Mouse (Mus musculus) MEL (cell line): ENCODE measurements around the gene Prkar1b. TPM values are rescaled to one million over a fixed set of nuclear protein-coding genes. Genes with fewer than 3 reads are reported as not detected.

ENCODE experiments used
- DNase-seq: peaks from one replicate; pipeline ENCODE4 v3.0.0; 2011; ENCODE audit warnings: low read depth, low spot score
- H3K27ac ChIP-seq: 2 replicates; pipeline ENCODE4 v1.5.1; 2012; ENCODE audit warnings: low read depth, mild to moderate bottlenecking, control low read depth, low read length, moderate library complexity; ENCODE audit not compliant: control insufficient read depth
- H3K27me3 ChIP-seq, 2 experiments: fragments of 150-350 bp in 1 of 2; sonication (generic) in 1 of 2; 2 replicates each; pipeline ENCODE4 v1.6.1; 2012; ENCODE audit warnings: low read length in 2 of 2, mild to moderate bottlenecking in 2 of 2, improper control_type of control experiment in 1 of 2, moderate library complexity in 1 of 2; ENCODE audit not compliant: insufficient read depth in 2 of 2, control insufficient read depth in 1 of 2
- H3K36me3 ChIP-seq, 2 experiments: 2 replicates each; pipeline ENCODE4 v1.6.1; 2012 to 2014; ENCODE audit warnings: low read length in 2 of 2, improper control_type of control experiment in 1 of 2, inconsistent platforms in 1 of 2, mild to moderate bottlenecking in 1 of 2; ENCODE audit not compliant: insufficient read depth in 2 of 2, control insufficient read depth in 1 of 2
- H3K4me1 ChIP-seq, 2 experiments: fragments of 150-350 bp in 1 of 2; sonication (generic) in 1 of 2; 2 replicates each; pipeline ENCODE4 v1.6.1; 2012; ENCODE audit warnings: low read length in 2 of 2, improper control_type of control experiment in 1 of 2, mild to moderate bottlenecking in 1 of 2; ENCODE audit not compliant: insufficient read depth in 2 of 2, control insufficient read depth in 1 of 2
- H3K4me3 ChIP-seq, 2 experiments: fragments of 150-350 bp in 1 of 2; sonication (generic) in 1 of 2; 2 replicates each; pipeline ENCODE4 v1.5.1; 2012; ENCODE audit warnings: low read depth in 2 of 2, low read length in 2 of 2, mild to moderate bottlenecking in 2 of 2, moderate library complexity in 2 of 2, control low read depth in 1 of 2, improper control_type of control experiment in 1 of 2; ENCODE audit not compliant: control insufficient read depth in 1 of 2, insufficient read depth in 1 of 2
- H3K79me2 ChIP-seq: 2 replicates; pipeline ENCODE4 v1.6.1; 2012; ENCODE audit warnings: mild to moderate bottlenecking, low read length, moderate library complexity; ENCODE audit not compliant: control insufficient read depth, poor library complexity, insufficient read depth
- H3K9ac ChIP-seq: 2 replicates; pipeline ENCODE4 v1.6.1; 2012; ENCODE audit warnings: low read depth, mild to moderate bottlenecking, control low read depth, low read length, moderate library complexity; ENCODE audit not compliant: control insufficient read depth, poor library complexity, severe bottlenecking
- H3K9me3 ChIP-seq: fragments of 150-350 bp; sonication (generic); replicated peaks from 2 replicates; pipeline ENCODE4 v1.6.1; 2012; ENCODE audit warnings: mild to moderate bottlenecking, low read length, improper control_type of control experiment, moderate library complexity; ENCODE audit not compliant: insufficient read depth
- BHLHE40 ChIP-seq: IDR thresholded peaks from 2 replicates; pipeline ENCODE4 v1.6.1; 2012; ENCODE audit warnings: low read depth, mild to moderate bottlenecking, inconsistent platforms, low read length, improper control_type of control experiment, borderline replicate concordance
- CHD1 ChIP-seq: IDR thresholded peaks from 2 replicates; pipeline ENCODE4 v1.6.1; 2012; ENCODE audit warnings: low read depth, mild to moderate bottlenecking, inconsistent platforms, low read length, improper control_type of control experiment
- CTCF ChIP-seq, 3 experiments: IDR thresholded peaks in 2 of 3; conservative IDR thresholded peaks in 1 of 3; 2 replicates each; pipeline ENCODE4 v1.5.1; 2011 to 2012; ENCODE audit warnings: low read length in 3 of 3, low read depth in 2 of 3, mild to moderate bottlenecking in 2 of 3, improper control_type of control experiment in 1 of 3, inconsistent platforms in 1 of 3, mixed read lengths in 1 of 3, moderate library complexity in 1 of 3; ENCODE audit not compliant: control insufficient read depth in 1 of 3, insufficient read depth in 1 of 3, poor library complexity in 1 of 3, severe bottlenecking in 1 of 3
- E2F4 ChIP-seq: IDR thresholded peaks from 2 replicates; pipeline ENCODE4 v1.6.1; 2011; ENCODE audit warnings: low read depth, low read length, improper control_type of control experiment, borderline replicate concordance
- ELF1 ChIP-seq: IDR thresholded peaks from 2 replicates; pipeline ENCODE4 v1.6.1; 2014; ENCODE audit warnings: low read depth, mild to moderate bottlenecking, inconsistent platforms, low read length, improper control_type of control experiment, moderate library complexity
- EP300 ChIP-seq, 2 experiments: IDR thresholded peaks; 2 replicates each; pipeline ENCODE4 v1.6.1; 2011; ENCODE audit warnings: improper control_type of control experiment in 2 of 2, low read length in 2 of 2, low read depth in 1 of 2, mild to moderate bottlenecking in 1 of 2
- GABPA ChIP-seq: IDR thresholded peaks from 2 replicates; pipeline ENCODE4 v1.6.1; 2012; ENCODE audit warnings: low read depth, mild to moderate bottlenecking, inconsistent platforms, low read length, improper control_type of control experiment, moderate library complexity
- GATA1 ChIP-seq: IDR thresholded peaks from 2 replicates; pipeline ENCODE4 v1.6.1; 2011; ENCODE audit warnings: low read depth, low read length, improper control_type of control experiment
- HCFC1 ChIP-seq: IDR thresholded peaks from 2 replicates; pipeline ENCODE4 v1.6.1; 2012; ENCODE audit warnings: low read depth, mild to moderate bottlenecking, inconsistent platforms, low read length, improper control_type of control experiment, moderate library complexity
- JUND ChIP-seq: IDR thresholded peaks from 2 replicates; pipeline ENCODE4 v1.6.1; 2011; ENCODE audit warnings: low read depth, mild to moderate bottlenecking, improper control_type of control experiment, low read length
- MAFK ChIP-seq: IDR thresholded peaks from 2 replicates; pipeline ENCODE4 v1.6.1; 2011; ENCODE audit warnings: low read depth, mild to moderate bottlenecking, low read length, improper control_type of control experiment, borderline replicate concordance
- MYB ChIP-seq: IDR thresholded peaks from 2 replicates; pipeline ENCODE4 v1.6.1; 2011; ENCODE audit warnings: mild to moderate bottlenecking, low read depth, low read length, improper control_type of control experiment
- NRF1 ChIP-seq: IDR thresholded peaks from 2 replicates; pipeline ENCODE4 v1.6.1; 2014; ENCODE audit warnings: low read depth, mild to moderate bottlenecking, inconsistent platforms, low read length, improper control_type of control experiment, moderate library complexity; ENCODE audit not compliant: poor library complexity, insufficient read depth, severe bottlenecking
- POLR2A ChIP-seq, 2 experiments: IDR thresholded peaks; 2 replicates each; pipeline ENCODE4 v1.6.1; 2011 to 2012; ENCODE audit warnings: low read length in 2 of 2, mild to moderate bottlenecking in 2 of 2, control low read depth in 1 of 2, improper control_type of control experiment in 1 of 2, low read depth in 1 of 2, moderate library complexity in 1 of 2; ENCODE audit not compliant: control insufficient read depth in 1 of 2, insufficient read depth in 1 of 2, poor library complexity in 1 of 2
- POLR2AphosphoS2 ChIP-seq: IDR thresholded peaks from 2 replicates; pipeline ENCODE4 v1.6.1; 2011; ENCODE audit warnings: low read length, improper control_type of control experiment
- POLR2AphosphoS5 ChIP-seq: IDR thresholded peaks from 2 replicates; pipeline ENCODE4 v1.6.1; 2012; ENCODE audit warnings: low read depth, borderline replicate concordance, mild to moderate bottlenecking, inconsistent platforms, low read length, moderate library complexity, mixed read lengths
- RAD21 ChIP-seq: IDR thresholded peaks from 2 replicates; pipeline ENCODE4 v1.6.1; 2011; ENCODE audit warnings: mild to moderate bottlenecking, low read depth, low read length, improper control_type of control experiment
- RCOR1 ChIP-seq: IDR thresholded peaks from 2 replicates; pipeline ENCODE4 v1.6.1; 2012; ENCODE audit warnings: low read depth, mild to moderate bottlenecking, inconsistent platforms, low read length, improper control_type of control experiment
- TAL1 ChIP-seq: IDR thresholded peaks from 2 replicates; pipeline ENCODE4 v1.6.1; 2012; ENCODE audit warnings: mild to moderate bottlenecking, inconsistent platforms, low read length, moderate library complexity, mixed read lengths
- TBP ChIP-seq: IDR thresholded peaks from 2 replicates; pipeline ENCODE4 v1.8.0; 2011; ENCODE audit warnings: low read depth, low read length, improper control_type of control experiment
- USF1 ChIP-seq: IDR thresholded peaks from 2 replicates; pipeline ENCODE4 v1.6.1; 2014; ENCODE audit warnings: low read depth, mild to moderate bottlenecking, inconsistent platforms, low read length, improper control_type of control experiment, moderate library complexity
- ZC3H11A ChIP-seq: IDR thresholded peaks from 2 replicates; pipeline ENCODE4 v1.6.1; 2012; ENCODE audit warnings: low read depth, mild to moderate bottlenecking, inconsistent platforms, low read length, improper control_type of control experiment
- ZMIZ1 ChIP-seq: IDR thresholded peaks from 2 replicates; pipeline ENCODE4 v1.6.1; 2012; ENCODE audit warnings: low read depth, mild to moderate bottlenecking, inconsistent platforms, low read length, improper control_type of control experiment, moderate library complexity
- ZNF384 ChIP-seq: IDR thresholded peaks from 2 replicates; pipeline ENCODE4 v1.6.1; 2012; ENCODE audit warnings: low read depth, mild to moderate bottlenecking, inconsistent platforms, low read length, improper control_type of control experiment
- polyA plus RNA-seq, 2 experiments: library from polyadenylated mRNA; stranded (reverse) in 1 of 2; unstranded in 1 of 2; fragments of >175 nt in 1 of 2; fragments of >200 nt in 1 of 2; gene quantifications; 2 replicates each; pipeline versions ENCODE4 v1.2.1 to v1.2.4; 2012; ENCODE audit warnings: low replicate concordance in 2 of 2, low read depth in 1 of 2; ENCODE audit not compliant: insufficient read length in 2 of 2, insufficient read depth in 1 of 2, missing spikeins in 1 of 2
- total RNA-seq: library from RNA; depleted of rRNA; stranded (reverse); fragments of 300-350 nt; gene quantifications from 2 replicates; pipeline ENCODE4 v1.2.3, GENCODE M21; 2012

Gene Prkar1b
- total and polyA plus RNA-seq, 3 experiments: not detected

DNA sequence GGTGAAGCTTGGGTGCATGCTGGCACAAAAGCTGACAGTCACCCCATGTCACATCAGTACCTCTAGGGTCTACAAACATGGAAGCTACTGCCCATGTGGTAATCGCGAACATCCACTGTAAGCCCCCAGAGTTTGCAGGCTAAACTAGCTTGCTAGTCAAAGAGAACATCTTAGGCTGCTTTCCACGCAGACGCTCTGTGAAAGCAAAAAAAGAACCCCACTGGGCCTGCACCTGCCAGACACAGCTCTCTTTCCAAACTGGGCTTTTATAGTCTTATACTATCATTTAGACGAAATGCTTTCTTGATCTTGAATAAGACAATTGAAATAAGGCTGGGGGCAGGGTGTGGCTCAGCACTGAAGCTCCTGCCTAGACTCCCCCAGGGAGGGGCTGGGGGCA is 88.1 kb downstream of the Prkar1b start:
- H3K9ac ChIP-seq: no peak overlapping the region
- H3K4me3 ChIP-seq: no peak overlapping the region
- H3K9me3 ChIP-seq: no peaks in the 10 kb centered on the region
- no peaks in the 10 kb centered on the region for H3K4me1 ChIP-seq
- no peaks in the 10 kb centered on the region for H3K36me3 ChIP-seq
- H3K27ac ChIP-seq: no peak overlapping the region
- H3K79me2 ChIP-seq: no peaks in the 10 kb centered on the region
- TF ChIP-seq TAL1: no peak
- no peak for TF ChIP-seq POLR2A (IDR thresholded peaks at IDR 0.05; ENCODE audit: control insufficient read depth in 1 of 2, insufficient read depth in 1 of 2, low read depth in 1 of 2, low read length in 2 of 2, poor library complexity in 1 of 2)
- no peak for TF ChIP-seq GATA1
- no peak for TF ChIP-seq ZC3H11A
- TF ChIP-seq TBP: no peak
- no peak for TF ChIP-seq EP300 (IDR thresholded peaks at IDR 0.05; ENCODE audit: low read depth in 1 of 2, low read length in 2 of 2)
- TF ChIP-seq USF1: no peak
- TF ChIP-seq MAFK: no peak
- no peak for TF ChIP-seq MYB
- TF ChIP-seq CHD1: no peak
- TF ChIP-seq POLR2AphosphoS2: no peak
- no peak for TF ChIP-seq CTCF (IDR thresholded peaks at IDR 0.05 in 2 of 3, conservative IDR thresholded peaks at IDR 0.05 in 1 of 3; ENCODE audit: control insufficient read depth in 1 of 3, insufficient read depth in 1 of 3, low read depth in 2 of 3, low read length in 3 of 3, poor library complexity in 1 of 3, severe bottlenecking in 1 of 3)
- no peak for TF ChIP-seq ZMIZ1
- TF ChIP-seq E2F4: no peak
- TF ChIP-seq POLR2AphosphoS5: no peak
- TF ChIP-seq ELF1: no peak
- H3K27me3 ChIP-seq: no peaks in the 10 kb centered on the region
- DNase-seq: no peak

DNA sequence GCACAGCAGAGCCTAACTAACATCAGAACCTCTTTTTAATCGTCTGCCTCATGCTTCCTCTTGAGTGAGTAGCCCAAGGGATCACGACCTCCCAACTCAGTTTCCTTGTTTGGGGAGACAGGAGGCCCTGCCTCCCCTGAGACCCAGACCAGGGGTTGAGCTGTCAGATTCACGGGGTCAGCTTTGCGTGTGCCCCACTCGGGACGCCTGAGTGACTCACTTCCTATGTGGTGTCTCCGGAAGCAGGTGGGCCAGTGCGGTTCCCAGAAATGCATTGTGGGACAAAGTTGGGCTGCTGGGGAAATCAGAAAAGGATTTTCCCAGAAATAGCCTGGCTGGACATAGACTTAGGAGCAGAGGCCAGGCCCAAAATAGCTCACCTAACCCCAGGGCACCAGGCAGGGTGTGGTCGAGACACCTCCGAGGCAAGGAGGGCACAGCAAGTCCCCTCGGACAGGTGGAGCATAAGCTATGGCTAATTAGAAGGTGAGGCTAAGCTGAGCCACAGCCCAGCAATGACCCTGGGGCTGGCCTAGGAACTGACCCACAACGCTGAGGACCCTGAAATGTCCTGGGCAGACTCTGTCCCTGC is 89.2 kb downstream of the Prkar1b start:
- H3K27me3 ChIP-seq: no peaks in the 10 kb centered on the region
- H3K4me1 ChIP-seq: no peaks in the 10 kb centered on the region
- H3K79me2 ChIP-seq: no peaks in the 10 kb centered on the region
- H3K9ac ChIP-seq: no peak overlapping the region
- H3K9me3 ChIP-seq: no peaks in the 10 kb centered on the region
- no peak overlapping the region for H3K4me3 ChIP-seq
- no peaks in the 10 kb centered on the region for H3K36me3 ChIP-seq
- no peak for DNase-seq
- H3K27ac ChIP-seq: no peak overlapping the region
- TF ChIP-seq HCFC1: no peak
- TF ChIP-seq ELF1: no peak
- TF ChIP-seq RAD21: no peak
- no peak for TF ChIP-seq EP300 (IDR thresholded peaks at IDR 0.05; ENCODE audit: low read depth in 1 of 2, low read length in 2 of 2)
- TF ChIP-seq JUND: no peak
- no peak for TF ChIP-seq ZNF384
- TF ChIP-seq GABPA: no peak
- no peak for TF ChIP-seq BHLHE40
- TF ChIP-seq MAFK: no peak
- TF ChIP-seq NRF1: no peak
- no peak for TF ChIP-seq CTCF (IDR thresholded peaks at IDR 0.05 in 2 of 3, conservative IDR thresholded peaks at IDR 0.05 in 1 of 3; ENCODE audit: control insufficient read depth in 1 of 3, insufficient read depth in 1 of 3, low read depth in 2 of 3, low read length in 3 of 3, poor library complexity in 1 of 3, severe bottlenecking in 1 of 3)
- no peak for TF ChIP-seq RCOR1
- no peak for TF ChIP-seq ZC3H11A
- TF ChIP-seq CHD1: no peak
